Mouse (Mus musculus) spleen, postnatal 36 days (tissue): Measurements from ENCODE around the gene Pkd1l3.

Experiments
- DNase-seq, 2 experiments: peaks; one replicate each; pipeline ENCODE4 v3.0.0; 2022; ENCODE audit warnings: low spot score in 2 of 2, mixed read lengths in 1 of 2

The Pkd1l3 gene

GRCm38 (mm10) chr8:109697754-109698153 is 83.4 kb downstream of the Pkd1l3 start:
- DNase-seq = no peak

GRCm38 (mm10) chr8:109698477-109698876 is 84.2 kb downstream of the Pkd1l3 start:
- no peak for DNase-seq

DNA sequence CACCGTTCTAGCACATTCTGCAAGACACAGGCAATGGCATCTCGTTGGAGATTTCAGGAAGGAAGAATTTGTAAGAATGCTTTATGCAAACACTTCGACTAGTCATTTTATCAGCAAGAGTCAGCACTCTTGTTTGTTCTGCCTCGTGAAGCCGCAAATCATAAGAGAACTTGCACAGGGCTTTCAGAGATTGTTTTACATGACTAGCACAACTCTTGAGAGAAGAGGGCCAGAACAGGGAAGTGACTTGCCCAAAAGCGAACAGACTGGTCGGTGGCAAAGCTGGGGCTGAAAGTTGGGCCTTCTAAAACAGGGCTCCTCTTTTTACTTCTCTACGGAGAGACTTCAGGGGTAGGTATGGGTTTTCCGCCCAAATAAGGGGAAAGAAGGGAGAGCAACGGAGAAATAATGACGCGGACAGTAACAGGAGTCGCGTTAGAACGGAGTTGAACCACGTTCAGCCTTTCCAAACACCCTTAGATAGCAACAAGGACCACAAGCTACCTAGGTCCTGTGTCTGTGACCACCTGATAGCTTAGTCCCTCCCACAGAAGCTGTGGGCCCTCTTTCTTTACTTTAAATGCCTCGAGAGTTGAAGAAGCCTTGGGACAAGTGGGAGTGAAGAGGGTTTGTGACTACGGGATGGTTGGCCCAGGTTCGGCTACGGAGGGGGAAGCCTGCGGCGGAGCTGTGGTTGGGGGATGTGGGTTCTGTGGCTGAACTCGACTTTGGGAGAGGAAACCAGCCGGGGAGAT is 90.4 kb downstream of the Pkd1l3 start:
- DNase-seq = peak; percentile 18 to 19

DNA sequence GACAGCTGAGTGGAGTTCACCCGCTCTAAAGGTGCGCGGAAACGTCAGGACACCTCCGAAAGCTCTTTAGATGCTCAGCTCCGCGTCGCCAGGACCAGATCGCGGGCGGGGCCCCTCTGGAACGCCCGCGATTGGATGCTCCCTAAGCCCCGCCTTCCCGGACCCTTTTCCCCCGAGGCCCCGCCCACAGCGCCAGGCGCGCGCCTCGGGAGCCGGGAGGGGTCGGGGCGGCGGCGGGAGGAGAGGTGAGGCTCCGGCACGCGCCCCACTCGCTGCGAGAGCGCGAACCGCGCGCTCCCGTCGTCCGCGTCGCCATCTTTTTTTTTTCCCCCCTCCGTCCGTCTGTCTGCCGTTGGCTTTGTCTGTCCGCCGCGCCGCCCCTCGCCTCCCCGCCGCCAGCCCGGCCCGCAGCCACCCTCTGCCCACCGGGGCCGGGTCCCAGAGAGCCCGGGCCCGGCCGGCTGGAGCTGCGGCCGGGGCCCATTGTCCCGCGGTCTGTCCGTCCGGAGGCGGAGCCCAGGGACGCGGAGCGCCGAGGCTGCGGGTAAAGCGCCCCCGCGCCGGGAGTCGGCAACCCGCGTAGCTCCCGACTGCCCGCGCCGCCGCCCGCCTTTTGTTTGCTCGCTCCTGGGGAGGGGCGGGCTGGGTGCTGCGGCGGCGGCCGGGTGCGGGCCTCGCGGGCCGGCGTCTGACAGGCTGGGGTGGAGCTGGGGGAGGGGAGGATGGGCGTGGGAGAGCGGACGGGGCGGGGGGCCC is 91.2 kb downstream of the Pkd1l3 start, which contains the start of gene Zfp821:
Gene Zfp821 (plus strand): TSS at position 227 of the 756 bp plus-strand sequence.
- DNase-seq = peak; percentile 93 to 95

- peak in 1 of 2 experiments; percentile 17 for DNase-seq
Observed at GRCm38 (mm10) chr8:109706076-109706873, 92.0 kb downstream of the Pkd1l3 start.

GRCm38 (mm10) chr8:109706874-109707237 is 92.5 kb downstream of the Pkd1l3 start:
- peak; percentile 82 to 87 for DNase-seq

DNA sequence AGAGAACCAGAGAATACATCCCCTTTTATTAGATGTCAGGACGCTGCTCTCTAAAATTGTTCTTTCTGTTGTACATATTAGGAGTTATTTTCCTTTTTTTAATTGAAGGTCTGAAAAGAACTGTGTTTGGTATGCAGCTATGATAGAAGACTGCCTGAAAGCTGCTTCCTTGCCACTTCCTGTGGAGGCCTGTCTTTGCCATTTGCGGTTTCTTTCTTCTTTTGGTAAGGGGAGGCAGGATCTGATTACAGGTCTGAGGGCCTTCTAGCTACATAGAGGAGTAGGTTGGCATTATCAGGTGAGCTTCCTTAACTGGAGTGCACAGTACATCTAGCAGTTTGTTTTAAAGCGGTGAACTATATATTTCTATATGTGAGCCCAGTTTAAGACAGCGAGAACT is 93.6 kb downstream of the Pkd1l3 start:
- DNase-seq = no peak

DNA sequence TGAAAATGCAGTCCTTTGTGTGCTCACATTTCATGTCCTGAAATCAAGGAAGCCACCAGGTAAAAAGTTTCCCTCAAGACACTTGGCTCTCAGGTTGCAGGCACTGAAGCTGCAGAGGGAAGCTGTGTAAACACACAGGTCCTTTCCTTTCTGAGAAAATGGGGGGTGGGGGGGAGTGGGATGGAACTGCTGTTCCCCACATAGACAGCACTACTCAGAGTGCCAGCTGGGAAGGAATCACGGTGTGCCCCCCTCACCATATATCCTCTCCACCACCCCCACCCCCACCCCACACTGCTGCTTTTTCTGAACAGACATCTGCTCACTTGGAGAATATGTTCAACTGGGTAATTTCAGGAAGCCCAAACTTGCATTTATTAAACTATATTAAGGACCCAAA is 98.2 kb downstream of the Pkd1l3 start:
- no peak for DNase-seq

DNA sequence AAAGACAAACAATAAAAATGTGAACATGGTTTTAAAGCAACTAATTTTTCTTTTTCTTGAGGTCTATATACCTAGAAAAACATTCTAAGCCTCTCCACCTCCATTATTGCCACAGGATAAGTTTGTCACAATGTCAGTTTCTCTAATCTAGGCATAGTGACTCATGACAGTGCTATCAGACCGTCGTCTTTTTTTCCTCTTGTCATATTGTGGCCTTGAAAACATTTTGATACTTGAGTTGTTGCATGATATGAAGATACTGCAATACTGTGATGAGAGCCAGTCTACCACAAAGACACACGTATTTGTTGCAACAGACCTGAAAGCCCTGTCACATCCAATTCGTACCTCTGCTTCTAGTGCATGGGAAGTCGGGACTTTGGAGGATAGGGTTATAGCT is 100.6 kb downstream of the Pkd1l3 start:
- DNase-seq = no peak
